Mouse (Mus musculus) bone marrow macrophage, adult 2 months (primary cell): Measurements from ENCODE around the gene Pacs1.

Source experiments
- CTCF ChIP-seq: IDR thresholded peaks from 2 replicates; pipeline ENCODE4 v1.5.1; 2012; ENCODE audit warnings: low read depth, mild to moderate bottlenecking, low read length, moderate library complexity
- POLR2A ChIP-seq: IDR thresholded peaks from 2 replicates; pipeline ENCODE4 v1.6.1; 2012; ENCODE audit warnings: mild to moderate bottlenecking, low read depth, low read length, borderline replicate concordance

DNA sequence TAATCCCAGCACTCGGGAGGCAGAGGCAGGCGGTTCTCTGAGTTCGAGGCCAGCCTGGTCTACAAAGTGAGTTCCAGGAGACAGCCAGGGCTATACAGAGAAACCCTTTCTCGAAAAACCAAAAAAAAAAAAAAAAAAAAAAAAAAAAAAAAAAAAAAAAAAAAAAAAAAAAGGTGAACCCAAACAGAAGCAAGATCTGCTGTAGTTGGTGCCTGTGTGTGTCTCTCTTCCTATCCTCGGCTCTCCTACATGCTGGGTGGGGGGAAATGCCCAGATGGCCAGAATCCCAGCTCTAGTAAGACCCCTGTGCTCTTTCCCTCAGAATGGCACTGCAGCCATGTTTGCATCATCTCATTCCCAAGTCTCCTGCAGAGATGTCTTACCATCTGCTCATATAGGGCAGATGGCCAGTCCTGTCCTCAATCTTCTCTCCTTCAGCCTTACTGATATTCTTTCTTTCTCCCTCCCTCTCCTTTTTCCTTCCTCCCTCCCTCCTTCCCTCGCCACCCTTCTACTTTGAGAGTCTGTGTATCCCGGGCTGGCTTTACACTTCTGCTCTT lies 148.8 kb downstream of the Pacs1 start:
- TF ChIP-seq CTCF (no peak), POLR2A (no peak)
